Mouse (Mus musculus) c-Kit-positive CD71-positive TER-119-negative erythroid progenitor cells, embryonic 14.5 days (primary cell): ENCODE results near the gene Rsph10b.

Experiments used
- DNase-seq: peaks from one replicate; pipeline ENCODE4 v3.0.0-alpha.2; 2013; ENCODE audit warnings: low read depth

The Rsph10b gene

GRCm38 (mm10) chr5:143936156-143936555 is 3.3 kb downstream of the Rsph10b start:
- DNase-seq, result no peak

DNA sequence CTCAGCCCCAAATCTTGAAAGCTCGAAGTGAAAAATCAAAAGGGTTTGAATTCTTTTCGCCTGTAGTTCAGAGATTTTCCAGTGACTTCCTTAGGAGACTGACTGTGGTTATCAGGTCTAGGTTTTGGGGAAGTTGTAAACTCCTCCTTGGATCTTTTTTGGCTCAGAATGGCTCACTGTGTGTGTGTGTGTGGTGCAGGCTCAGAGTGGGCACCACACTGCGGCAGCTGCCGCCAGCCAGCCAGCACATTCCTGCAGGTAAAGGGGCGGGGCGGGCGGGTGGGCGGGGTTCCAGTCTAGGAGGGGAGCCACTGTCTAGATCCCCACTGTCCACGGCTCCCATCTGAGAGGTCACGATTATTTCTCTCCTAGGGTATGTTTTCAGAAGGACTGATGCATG is 8.8 kb downstream of the Rsph10b start:
- no peak for DNase-seq

DNA sequence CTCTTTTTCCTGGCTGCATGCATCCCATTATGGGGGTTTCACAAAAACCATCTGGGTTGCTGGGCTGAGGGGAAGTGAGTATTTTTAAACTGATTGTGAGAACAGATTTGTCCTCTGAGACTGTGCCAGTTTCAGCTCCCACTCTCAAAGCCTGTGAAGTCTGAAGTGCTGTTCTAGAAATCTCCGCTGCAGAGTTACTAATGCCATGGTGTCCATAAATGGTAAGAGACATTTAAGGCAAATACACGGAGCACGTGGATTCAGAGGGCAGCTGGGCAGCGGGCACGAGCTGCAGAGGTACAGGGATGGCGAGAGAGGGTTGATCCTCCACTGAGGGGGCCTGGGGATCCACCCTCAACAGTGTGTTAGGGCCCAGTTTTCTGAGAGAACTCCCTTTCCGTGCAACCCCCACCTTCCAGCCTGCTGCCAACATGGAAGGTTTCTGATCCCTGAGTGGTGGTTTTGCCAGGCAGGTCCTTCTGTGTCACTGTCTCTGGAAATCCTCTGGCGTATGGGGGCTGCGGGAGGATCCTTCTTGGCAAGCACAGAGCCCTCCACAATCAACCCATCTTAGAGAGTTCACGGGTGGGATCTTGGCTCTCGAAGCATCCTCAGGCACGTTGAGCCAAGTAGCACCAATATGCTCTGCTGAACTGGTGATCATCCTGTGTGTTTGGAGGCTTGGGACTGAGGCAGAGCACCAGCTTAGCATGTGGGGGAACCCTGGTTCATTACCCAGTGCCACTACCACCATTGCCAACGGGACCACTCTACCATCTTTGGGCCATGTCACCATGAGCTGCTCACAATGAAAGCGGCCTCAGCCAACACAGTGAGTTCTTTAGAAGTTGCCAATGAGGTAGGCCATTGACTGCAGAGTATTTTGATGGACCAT is 10.6 kb downstream of the Rsph10b start:
- no peak for DNase-seq

- no peak for DNase-seq
Observed at GRCm38 (mm10) chr5:143948361-143948760, 15.5 kb downstream of the Rsph10b start.

GRCm38 (mm10) chr5:143950016-143950415 is 17.2 kb downstream of the Rsph10b start:
- DNase-seq, result no peak

GRCm38 (mm10) chr5:143957101-143957500 is 24.3 kb downstream of the Rsph10b start:
- no peak for DNase-seq

GRCm38 (mm10) chr5:143959551-143959950 is 26.7 kb downstream of the Rsph10b start:
- no peak for DNase-seq

GRCm38 (mm10) chr5:143961176-143961575 is 28.3 kb downstream of the Rsph10b start:
- DNase-seq, result no peak

DNA sequence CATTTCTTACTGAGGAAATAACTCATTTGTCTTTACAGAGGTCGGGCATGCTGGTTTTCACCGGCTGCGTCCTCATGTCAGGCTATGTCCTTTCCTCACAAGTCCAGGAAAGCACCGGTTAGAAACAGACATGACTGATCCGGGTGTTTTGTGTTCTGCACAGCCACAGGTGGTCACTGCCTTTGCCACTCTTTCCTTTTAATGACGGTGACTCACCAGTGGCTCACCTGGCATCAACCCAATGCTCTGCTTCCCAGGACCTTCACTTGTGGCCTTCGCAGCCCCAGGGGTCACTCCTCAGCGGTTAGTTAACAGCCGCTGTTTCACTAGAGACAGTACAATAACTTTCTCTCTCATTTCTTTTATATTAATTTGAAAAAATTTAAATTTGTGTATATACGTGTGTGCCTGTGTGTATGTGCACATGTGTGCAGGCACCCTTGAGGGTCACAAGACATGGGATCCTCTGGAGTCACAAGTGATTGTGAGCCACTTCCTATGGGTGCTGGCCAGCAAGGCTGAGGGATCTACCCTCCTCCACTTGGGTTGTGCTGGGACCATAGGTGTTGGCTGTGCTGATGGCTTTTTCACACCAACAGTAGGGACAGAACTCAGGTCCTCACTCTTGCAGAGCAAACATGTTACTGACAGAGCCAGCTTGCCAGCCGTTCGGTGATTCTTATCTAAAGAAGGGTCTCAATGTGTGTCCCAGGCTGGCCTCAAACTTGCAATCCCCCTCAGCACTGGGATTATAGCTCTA is 32.9 kb downstream of the Rsph10b start:
- no peak for DNase-seq

- DNase-seq, result no peak
Observed at GRCm38 (mm10) chr5:143966671-143967070, 33.8 kb downstream of the Rsph10b start.

DNA sequence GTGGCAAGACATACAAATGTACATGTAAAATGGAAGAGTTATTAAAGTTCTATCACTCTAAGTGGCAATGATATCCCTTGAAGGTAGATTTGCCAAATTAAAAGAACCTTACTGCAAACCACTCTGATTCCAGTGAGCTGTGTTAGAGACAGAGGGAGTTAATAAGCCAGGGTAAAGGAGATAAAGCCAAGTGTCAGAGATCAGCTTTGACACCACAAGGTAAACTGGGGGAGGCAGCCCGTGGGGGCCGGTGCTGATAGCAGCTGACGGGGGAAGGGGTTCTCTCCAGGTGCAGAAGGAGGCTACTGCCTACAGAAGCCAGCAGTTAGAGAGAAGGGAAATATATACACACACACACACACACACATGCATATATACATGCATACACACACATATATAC is 39.8 kb downstream of the Rsph10b start:
- no peak for DNase-seq

DNA sequence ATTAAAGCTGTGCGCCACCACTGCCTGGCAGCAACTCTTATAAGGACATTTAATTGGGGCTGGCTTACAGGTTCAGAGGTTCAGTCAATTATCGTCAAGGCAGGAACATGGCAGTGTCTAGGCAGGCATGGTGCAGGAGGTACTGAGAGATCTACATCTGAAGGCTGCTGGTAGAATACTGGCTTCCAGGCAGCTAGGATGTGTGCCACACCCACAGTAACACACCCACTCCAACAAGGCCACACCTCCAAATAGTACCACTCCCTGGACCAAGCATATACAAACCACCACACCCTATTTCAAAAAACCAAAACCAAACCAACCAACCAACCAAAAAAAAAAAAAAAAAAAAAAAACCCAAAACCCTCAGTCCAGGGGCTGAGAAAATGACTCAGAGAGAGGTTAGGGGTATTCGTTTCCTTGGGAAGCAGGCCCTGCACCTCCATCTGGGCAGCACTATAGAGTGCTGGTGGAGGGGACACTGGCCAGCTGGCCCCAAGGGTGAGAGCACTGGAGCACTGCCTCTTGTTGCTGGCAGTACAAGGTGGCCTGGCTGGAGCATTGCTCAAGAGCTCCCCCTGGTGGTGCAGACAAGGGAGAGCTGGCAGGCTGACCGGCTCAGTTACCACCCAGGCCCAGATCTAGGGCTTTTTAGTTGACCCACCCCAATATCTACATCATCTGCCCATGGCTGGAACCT is 42.2 kb downstream of the Rsph10b start:
- peak; percentile 56 for DNase-seq

GRCm38 (mm10) chr5:143975631-143975933 is 42.7 kb downstream of the Rsph10b start:
- no peak for DNase-seq

DNA sequence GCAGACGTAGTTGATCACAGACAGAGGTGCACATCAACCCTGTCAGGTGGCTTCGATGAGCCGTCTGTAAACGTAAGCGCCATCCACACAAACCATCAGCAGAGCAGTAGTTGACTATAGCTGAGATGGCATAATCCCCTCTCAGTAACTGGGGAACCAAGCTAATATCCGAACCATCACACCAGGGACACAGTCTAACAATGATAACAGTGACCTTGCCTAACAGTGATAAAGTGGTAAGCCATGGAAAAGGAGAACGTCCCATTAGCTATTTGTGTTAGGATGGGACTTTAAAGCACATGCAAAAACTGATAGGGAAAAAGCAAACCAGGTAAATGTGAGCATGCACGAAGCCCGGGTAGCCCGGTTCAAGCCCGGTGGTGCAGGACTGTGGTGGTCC is 43.4 kb downstream of the Rsph10b start:
- DNase-seq, result no peak

- peak; percentile 51 for DNase-seq
Observed at GRCm38 (mm10) chr5:143976726-143977431, 44.0 kb downstream of the Rsph10b start.

DNA sequence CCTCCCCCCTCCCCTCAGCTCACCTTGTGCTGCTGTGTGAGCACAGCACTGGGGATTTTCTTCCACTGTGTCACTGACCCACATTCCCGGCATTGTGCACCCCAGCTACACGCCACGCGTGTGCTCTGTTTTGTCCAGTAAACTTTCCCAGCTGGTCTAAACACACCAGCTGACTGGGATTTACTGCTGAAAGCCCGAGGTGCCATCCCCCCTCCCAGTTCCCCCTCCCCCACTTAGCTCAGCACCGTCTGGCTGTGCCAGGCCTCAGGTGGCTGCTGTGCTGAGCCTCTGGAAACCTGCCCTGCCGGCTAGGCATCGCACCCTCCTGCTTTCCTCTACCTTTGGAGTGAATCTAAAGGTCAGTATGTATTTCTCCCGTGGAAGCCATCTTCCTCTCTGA is 48.0 kb downstream of the Rsph10b start:
- DNase-seq, result no peak

GRCm38 (mm10) chr5:143982361-143982760 is 49.5 kb downstream of the Rsph10b start:
- DNase-seq, result no peak

- no peak for DNase-seq
Observed at GRCm38 (mm10) chr5:143985381-143985780, 52.5 kb downstream of the Rsph10b start.

DNA sequence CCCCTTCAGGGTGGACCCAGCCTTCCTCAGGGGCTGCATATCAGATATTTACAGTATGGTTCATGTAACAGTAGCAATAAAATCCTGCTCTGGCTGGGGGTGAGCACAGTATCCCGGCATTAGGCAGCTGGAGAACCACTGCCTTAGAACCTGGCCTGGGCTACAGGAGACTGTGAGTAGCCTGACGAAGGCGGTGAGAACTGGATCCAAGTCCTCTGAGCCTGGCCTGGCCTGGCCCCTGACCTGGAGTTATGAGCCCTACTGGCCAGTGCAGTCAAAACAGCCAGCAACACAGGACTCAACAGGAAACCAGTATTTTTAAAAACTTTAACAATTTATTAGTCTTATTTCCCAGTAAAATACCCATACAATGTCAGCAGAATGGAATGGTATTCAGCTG is 54.8 kb downstream of the Rsph10b start:
- no peak for DNase-seq

- DNase-seq, result no peak
Observed at GRCm38 (mm10) chr5:143989046-143989445, 56.2 kb downstream of the Rsph10b start.

DNA sequence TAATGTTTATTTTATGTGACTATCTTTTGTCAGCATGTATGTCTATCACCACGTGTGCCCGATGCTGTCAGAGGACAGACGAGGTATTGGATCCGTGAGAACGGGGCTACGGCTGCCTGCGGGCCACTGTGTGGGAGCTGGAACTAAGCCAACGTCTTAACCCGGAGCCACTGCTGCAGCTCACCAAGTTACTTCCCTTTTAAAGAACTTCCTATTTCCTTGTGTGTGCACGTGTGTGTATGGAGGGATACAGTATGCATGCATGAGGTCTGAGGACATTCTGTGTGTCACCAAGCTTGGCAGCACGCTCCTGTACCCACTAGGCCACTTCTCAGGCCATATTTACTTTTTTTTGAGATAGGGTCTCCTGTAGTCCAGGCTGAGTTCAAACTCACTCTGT is 57.3 kb downstream of the Rsph10b start:
- DNase-seq, result no peak

DNA sequence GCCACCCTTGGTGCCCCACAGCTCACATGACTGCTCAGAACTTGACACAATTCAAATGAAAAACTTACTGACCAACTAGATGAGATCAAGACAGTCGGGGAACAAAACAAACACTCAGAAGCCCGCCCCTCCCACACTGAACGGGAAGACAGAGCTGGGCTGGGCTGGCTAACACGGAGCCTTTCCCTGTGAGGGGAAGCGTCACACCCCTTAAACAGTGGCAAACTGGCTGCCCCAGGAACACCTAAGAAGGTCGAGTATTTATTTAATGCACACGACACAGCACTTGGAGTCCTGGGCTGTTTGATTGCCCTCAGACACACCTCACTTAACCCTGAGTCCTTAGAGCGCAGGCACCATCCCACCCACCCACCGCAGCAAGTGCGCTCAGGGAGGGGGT is 59.8 kb downstream of the Rsph10b start:
- no peak for DNase-seq
